Mouse (Mus musculus) embryo, embryonic 11 days (tissue): Measurements from ENCODE around the gene Tom1.
A peak's percentile ranks its signal among the peaks of the same experiment; 100 is the strongest.

Experiments used
- DNase-seq: peaks from one replicate; pipeline ENCODE4 v3.0.0-alpha.2; 2015

Gene Tom1

DNA sequence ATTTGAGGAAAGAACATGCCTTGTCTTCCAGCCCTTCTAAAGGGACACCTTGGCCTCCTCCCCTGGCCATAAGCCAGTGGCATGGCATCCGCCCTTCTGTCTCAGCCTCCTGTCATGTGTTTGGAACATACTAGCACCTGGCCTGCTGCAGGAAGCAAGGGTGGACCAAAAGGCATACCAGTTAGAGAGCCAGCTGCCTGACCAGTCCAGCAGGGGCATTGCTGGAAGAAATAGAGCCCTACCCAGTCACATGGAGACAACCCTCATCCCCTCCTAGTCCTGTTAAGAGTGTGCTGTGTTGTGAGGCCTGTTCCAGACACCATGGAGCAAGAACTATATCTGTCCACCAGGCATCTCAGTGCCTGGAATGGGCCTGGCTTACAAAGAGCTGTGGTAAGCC, 12.8 kb downstream of the Tom1 start:
- no peak for DNase-seq

DNA sequence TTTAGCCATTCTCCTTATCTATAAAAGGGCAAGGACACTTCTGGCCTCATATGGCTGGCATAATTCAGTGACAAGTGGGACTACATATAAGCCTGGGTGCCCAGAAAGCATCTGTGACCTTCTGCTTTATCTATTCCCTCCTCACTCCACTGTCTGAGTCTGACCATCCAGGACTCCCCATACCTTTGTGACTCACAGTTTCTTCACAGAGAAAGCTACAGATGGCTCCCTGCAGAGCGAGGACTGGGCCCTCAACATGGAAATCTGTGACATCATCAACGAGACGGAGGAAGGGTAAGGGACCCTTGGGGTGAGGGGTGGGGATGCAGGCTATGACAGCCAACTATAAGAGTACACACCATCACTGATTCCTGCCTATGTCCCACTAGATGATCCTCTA, 14.3 kb downstream of the Tom1 start:
- DNase-seq: no peak

DNA sequence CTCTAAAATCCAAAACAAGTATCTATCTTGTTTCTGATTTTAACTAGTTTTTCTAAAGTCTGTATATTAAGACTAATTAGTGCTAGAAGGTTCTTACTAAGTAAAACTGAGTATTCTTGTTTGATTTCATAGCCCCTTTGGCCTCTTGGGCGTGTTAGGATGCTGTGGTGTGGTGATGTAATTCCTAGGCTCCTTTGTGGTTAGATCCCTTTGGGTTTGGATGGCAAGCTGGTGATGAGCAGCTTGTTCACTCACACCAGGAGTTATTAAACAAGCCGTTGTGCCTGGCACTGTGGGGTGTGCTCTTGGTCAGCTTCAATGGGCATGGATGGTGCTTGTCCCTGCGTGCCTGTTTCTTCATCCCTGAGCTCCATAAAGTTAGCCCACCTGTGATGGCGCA, 19.8 kb downstream of the Tom1 start:
- DNase-seq: no peak

GRCm38 (mm10) chr8:75055673-75056072, 22.2 kb downstream of the Tom1 start:
- no peak for DNase-seq

DNA sequence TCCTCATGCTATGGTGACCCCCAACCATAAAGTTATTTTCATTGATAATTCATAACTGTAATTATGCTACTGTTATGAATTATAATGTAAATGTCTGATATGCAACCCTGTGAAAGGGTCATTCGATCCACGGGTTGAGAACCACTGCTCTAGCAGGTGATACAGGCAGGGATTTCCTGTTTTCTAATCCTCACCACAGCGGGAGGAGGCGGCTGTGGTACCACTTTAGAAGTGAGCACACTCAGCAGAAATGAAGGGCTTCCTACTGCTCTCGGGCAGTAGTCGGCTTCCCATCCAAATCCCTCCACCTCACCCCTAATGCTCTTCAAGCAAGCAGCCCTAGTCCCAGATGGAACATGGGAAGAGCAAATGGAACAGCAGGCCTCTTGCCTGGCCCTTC, 26.5 kb downstream of the Tom1 start:
- DNase-seq: no peak

DNA sequence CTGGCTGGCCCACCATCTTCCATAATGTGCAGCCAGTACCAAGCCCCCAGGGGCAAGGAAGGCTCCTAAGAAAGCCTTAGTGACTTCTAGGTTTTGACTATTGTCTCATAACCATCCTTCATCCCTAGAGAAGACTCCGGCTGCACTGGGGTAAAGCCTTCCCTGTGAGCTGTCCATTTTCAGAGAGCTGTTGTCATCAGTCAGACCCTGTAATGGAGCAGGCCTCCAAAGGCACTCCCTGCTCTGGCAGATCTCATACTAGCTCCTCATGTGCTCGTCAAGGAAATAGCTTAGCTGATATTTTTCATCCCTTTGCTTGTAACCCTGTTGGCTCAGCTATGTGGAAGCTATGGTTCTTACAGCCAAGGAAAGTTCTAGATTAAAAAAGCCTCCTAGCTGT, 27.3 kb downstream of the Tom1 start:
- no peak for DNase-seq

DNA sequence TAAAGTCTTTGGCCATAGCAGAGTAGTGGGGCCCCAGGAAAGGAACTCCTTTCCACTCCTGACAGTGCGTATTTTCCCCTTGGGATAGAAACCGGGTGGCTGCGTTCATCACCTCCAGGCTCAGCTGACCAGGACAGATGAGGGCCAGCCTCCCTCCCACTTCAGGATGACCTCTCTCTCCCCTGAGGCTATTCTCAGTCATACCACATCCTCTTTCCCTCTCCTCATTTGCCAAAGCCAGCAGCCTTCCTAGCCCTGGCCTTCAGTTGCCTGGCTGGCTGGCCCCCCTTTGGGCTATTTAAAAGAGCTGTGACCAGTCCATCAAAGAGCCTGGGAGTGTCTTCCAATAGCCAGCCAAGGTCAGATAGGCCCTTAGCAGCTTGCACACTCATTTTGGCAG, 29.8 kb downstream of the Tom1 start:
- no peak for DNase-seq

DNA sequence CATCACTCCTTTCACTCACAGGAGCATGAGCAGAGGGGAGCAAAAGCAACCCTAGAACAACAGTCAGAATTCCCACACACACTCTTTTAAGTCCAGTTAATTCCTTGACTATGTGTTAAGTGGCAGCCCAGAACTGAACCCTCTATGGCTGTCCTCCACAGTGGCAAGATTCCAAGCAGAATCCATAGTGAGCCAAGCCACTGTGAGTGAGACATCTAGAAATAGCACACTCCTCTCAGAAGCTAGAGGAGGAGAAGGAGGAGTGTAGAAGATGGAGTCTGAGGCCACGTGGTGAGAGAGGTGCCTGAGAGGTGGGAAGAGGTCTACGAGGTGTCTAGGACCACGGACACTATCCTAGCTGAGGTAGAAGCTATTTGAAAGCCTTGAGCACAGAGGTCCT, 31.3 kb downstream of the Tom1 start:
- no peak for DNase-seq

DNA sequence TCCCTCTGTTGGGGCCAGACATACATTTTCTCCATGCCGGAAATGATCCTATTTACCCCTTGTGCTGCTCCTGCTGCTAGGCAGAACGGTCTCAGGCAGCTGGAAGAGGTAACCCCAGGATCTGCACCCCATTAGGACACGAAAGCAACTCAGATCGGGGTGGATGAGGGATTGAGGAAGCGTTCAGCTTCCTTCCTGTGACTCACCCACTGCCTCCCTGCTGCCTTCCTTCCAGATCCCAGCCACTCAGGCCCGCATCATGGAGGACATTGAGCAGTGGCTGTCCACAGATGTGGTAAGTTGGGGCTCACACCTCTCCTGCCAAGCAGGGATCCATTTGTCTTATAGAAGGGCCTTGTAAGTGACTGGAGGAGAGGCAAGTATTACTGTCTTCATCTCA, 33.8 kb downstream of the Tom1 start:
- no peak for DNase-seq

- no peak for DNase-seq
Observed at GRCm38 (mm10) chr8:75070297-75070696, 36.8 kb downstream of the Tom1 start.

DNA sequence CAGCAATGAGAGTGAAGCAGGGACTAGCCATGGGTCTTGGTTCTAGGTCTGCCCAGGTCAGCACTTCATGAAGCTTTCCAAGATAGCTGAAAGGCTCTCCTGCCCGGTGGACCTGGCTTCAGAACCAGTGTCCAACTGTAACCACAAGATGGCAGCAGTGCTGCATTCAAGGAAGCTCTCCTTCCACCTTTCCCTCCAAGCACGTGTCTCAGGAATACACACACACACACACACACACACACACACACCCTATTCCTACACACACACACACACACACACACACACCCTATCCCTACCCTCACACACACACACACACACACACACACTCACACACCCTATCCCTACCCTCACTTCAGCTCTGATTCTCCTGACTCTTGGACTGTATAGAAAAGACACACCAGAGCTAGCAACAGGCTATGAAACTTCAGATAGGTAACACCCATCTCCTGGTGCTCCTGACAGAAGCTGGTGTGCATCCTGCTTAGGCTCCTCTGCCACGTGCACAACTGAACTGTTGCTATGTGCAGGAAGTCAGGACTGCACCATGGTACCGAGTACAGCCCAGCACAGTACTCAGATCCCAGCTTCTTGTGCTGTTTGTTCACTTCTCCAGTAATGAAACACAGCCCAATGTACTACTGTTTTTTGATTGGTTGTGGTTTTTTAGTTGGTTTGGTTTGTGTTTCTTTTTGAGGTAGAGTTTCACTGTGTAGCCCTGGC, 38.3 kb downstream of the Tom1 start:
- peak; percentile 86 for DNase-seq

- no peak for DNase-seq
Observed at GRCm38 (mm10) chr8:75074876-75075275, 41.4 kb downstream of the Tom1 start.

DNA sequence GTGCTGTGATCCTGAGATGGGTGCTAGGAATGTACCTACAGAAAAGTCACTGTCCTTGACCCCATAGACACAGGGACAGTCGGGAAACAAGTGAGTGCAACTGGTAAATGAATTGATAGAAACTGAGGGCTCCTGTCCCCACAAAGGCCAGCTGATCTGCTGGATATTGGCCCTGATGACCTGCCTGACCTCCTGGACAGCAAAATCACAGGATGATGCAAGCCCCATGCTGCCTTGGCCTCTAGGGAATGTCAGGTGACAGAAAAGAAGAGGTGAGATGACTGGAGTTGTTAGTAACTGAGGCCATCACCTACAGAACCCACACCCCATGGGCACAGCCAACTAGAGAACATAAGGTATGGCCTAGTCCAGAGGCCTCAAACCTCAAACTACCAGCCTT, 44.7 kb downstream of the Tom1 start:
- no peak for DNase-seq

DNA sequence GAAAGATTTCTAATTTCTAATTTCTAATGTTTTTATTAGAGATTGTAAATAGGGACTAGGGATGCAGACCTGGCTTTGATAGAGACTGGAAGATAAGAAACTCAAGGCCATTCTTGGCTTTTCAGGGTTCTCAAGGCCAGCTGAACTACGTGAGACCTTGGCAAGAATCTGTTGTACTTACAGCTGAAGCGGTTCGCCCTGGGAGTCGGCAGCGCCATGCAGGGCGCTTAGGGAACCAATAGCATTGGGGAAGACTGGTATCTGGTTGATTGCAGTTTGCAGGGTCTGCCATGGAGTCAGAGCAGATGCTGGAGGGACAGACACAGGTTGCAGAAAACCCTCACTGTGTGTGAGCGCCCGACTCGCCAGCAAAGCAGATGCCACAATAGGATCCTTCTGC, 45.3 kb downstream of the Tom1 start:
- DNase-seq: no peak

GRCm38 (mm10) chr8:75081364-75082040, 48.0 kb downstream of the Tom1 start:
- DNase-seq: no peak

DNA sequence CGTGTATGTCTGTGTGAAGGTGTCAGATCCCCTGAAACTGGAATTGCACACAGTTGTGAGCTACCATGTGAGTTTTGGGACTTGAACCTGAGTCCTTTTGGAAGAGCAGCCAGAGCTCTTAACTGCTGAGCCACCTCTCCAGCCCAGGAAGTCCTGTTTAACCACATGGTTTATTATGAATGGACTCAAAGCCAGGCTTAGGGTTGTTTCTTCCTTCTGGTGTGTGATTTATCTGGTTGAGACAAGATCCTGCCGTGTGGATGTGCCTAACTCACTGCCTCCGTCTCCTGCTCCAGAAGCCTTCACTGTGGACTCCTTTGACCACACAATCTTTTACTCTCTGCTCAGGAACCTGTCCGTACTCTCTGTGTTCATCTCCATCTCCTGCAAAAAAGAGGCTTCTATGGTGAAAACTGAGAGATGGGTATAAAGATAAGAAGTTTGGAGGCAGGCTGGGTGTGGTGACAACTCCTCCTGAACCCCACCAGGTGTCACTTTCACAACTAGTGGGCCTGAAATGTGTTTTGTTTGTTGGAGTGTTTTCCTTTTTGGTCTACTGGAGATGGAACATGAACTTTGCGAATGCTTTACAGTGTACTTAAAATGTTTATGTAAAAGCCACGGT, 48.8 kb downstream of the Tom1 start:
- no peak for DNase-seq

- peak; percentile 96 for DNase-seq
Observed at GRCm38 (mm10) chr8:75083846-75084245, 50.3 kb downstream of the Tom1 start.

GRCm38 (mm10) chr8:75084382-75085064, 51.0 kb downstream of the Tom1 start:
- DNase-seq: no peak

GRCm38 (mm10) chr8:75086002-75086401, 52.5 kb downstream of the Tom1 start:
- DNase-seq: no peak

DNA sequence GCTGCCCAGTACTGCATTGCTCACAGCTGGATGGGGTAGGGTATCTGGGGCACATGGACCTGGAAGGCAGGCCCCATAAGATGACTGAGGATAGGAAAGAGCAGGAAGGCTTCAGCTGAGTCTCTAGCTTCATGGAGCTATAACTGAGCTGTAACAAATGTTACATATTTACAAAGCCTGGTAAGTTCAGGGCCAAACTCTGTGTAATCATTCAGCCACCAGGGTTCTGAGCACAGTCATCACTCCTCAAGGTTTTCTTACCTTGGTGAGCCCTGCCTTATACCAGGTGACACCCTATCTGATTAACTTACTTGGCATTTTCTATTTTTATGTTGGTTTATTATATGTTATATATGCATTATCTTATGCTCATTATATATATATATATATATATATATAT, 53.6 kb downstream of the Tom1 start:
- DNase-seq: no peak

DNA sequence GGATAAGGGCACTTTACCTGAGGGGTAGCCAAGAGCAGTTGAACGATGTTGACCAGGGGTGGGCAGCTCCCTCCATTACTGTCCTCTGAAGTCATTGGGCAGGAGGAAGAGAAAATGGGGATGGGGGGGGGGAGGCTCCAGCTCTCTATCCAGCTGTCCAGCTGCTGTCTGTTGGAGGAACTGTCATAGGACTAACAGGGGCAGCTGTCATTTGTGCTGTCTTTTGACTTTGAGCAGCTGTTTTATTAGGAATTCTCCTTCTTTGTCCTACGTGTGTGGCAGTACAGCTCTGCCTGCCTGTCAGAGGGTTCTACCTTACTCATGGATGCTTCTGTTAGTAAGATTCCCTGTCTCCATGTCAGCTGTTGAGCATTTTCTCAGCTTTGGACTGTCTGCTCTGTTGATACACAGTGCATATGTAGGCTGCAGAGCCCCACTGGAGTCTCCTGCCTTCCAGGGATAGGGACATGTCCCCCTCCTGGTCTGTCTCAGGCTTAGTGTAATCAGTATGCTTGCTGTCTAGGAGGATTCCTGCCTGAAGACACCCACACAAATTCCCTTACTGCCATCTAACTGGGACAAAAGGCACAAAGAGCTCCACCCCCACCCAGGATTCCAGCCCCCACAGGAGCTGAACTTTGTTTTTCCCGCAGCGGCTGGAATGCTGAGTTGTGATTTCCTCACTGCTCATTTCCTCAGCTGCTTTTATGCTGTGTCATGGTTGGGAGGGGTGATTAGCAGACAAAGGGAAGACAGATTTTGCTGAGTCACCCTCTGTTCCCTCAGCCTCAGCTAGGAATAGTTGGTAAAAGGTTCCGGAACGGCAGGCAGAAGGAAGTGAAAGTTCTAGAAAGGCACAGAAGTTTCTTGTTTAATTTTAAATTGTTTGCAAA, 55.7 kb downstream of the Tom1 start:
- peak; percentile 89 for DNase-seq

DNA sequence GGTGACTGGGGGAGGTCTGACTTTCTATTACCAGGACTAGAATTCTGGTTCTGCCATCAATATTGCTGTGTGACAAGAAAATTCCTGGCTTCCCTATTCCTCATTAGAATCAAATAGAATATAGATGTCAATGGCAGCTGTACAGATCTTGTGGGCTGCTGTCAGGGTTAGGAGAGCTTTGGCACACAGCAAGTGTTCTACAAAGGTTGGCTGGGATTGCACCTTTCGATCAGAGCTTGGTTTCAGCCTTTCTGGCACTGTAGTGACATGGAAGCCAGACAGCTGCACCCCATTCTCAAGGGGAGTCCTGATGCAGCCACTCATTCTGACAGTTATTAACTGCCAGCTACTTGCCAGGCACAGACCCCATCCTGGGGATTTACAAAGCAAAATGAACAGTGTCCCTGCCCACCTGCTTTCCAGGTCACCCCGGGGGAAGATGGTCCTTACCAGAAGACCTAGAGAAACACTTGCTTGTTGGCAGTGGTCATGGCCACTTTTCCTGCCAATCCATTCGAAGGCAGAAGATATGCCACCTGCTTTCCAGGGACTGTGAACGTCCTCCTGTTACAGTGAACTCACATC, 57.4 kb downstream of the Tom1 start:
- DNase-seq: no peak
